Mouse (Mus musculus) CH12.LX (cell line): ENCODE measurements around the gene Cirbp. TPM values are rescaled to one million over a fixed set of nuclear protein-coding genes. Genes with fewer than 3 reads are reported as not detected.
A peak's percentile ranks its signal among the peaks of the same experiment; 100 is the strongest.

Experiments used
- DNase-seq: peaks from one replicate; pipeline ENCODE4 v3.0.0-alpha.2; 2013; ENCODE audit errors: extremely low read depth
- H3K27ac ChIP-seq: 2 replicates; pipeline ENCODE4 v1.5.1; 2012; ENCODE audit warnings: low read depth, mild to moderate bottlenecking, control low read depth, moderate library complexity; ENCODE audit not compliant: insufficient read depth
- H3K27me3 ChIP-seq: replicated peaks from 2 replicates; pipeline ENCODE3; 2012; ENCODE audit warnings: inconsistent platforms
- H3K36me3 ChIP-seq, 2 experiments: replicated peaks in 1 of 2; 2 replicates each; pipeline versions ENCODE3 to v1.6.1; 2012; ENCODE audit warnings: inconsistent platforms in 1 of 2, low read length in 1 of 2, mild to moderate bottlenecking in 1 of 2, mixed read lengths in 1 of 2, moderate library complexity in 1 of 2; ENCODE audit not compliant: control insufficient read depth in 1 of 2, insufficient read depth in 1 of 2
- H3K4me1 ChIP-seq, 2 experiments: 2 replicates each; pipeline ENCODE4 v1.6.1; 2012; ENCODE audit warnings: inconsistent platforms in 1 of 2, moderate library complexity in 1 of 2; ENCODE audit not compliant: insufficient read depth in 2 of 2, control insufficient read depth in 1 of 2
- H3K4me2 ChIP-seq: 2 replicates; pipeline ENCODE4 v1.6.1; 2012; ENCODE audit warnings: low read depth, mild to moderate bottlenecking, control low read depth; ENCODE audit not compliant: poor library complexity, insufficient read depth, severe bottlenecking
- H3K4me3 ChIP-seq, 3 experiments: fragments of 150-350 bp in 1 of 3; sonication (generic) in 1 of 3; replicated peaks in 1 of 3; 2 replicates each; pipeline versions ENCODE3 to v1.5.1; 2011 to 2012; ENCODE audit warnings: low read depth in 2 of 3, low read length in 2 of 3, mild to moderate bottlenecking in 2 of 3, moderate library complexity in 2 of 3, control low read depth in 1 of 3, improper control_type of control experiment in 1 of 3, inconsistent platforms in 1 of 3, mixed read lengths in 1 of 3; ENCODE audit not compliant: poor library complexity in 1 of 3
- H3K79me2 ChIP-seq: replicated peaks from 2 replicates; pipeline ENCODE4 v1.6.1; 2012; ENCODE audit warnings: mild to moderate bottlenecking, moderate library complexity; ENCODE audit not compliant: control insufficient read depth, poor library complexity, insufficient read depth, severe bottlenecking; ENCODE audit errors: extremely low read depth
- H3K9ac ChIP-seq: 2 replicates; pipeline ENCODE4 v1.6.1; 2012; ENCODE audit warnings: low read depth, mild to moderate bottlenecking, control low read depth, moderate library complexity; ENCODE audit not compliant: insufficient read depth
- H3K9me3 ChIP-seq: replicated peaks from 2 replicates; pipeline ENCODE3; 2012; ENCODE audit warnings: low read length, inconsistent platforms, mixed read lengths
- BHLHE40 ChIP-seq: IDR thresholded peaks from 2 replicates; pipeline ENCODE4 v1.6.1; 2011; ENCODE audit warnings: mild to moderate bottlenecking, low read depth, low read length, improper control_type of control experiment
- CHD2 ChIP-seq: IDR thresholded peaks from 2 replicates; pipeline ENCODE4 v1.6.1; 2011; ENCODE audit warnings: low read length, improper control_type of control experiment
- CTCF ChIP-seq, 2 experiments: IDR thresholded peaks in 1 of 2; conservative IDR thresholded peaks in 1 of 2; 2 replicates each; pipeline ENCODE4 v1.5.1; 2011 to 2012; ENCODE audit warnings: low read depth in 2 of 2, low read length in 2 of 2, improper control_type of control experiment in 1 of 2, inconsistent platforms in 1 of 2, mild to moderate bottlenecking in 1 of 2, moderate library complexity in 1 of 2
- E2F4 ChIP-seq: IDR thresholded peaks from 2 replicates; pipeline ENCODE4 v1.6.1; 2011; ENCODE audit warnings: low read depth, low read length, improper control_type of control experiment; ENCODE audit not compliant: insufficient replicate concordance
- ELF1 ChIP-seq: IDR thresholded peaks from 2 replicates; pipeline ENCODE4 v1.6.1; 2014; ENCODE audit warnings: low read depth, mild to moderate bottlenecking, inconsistent platforms, low read length, improper control_type of control experiment
- EP300 ChIP-seq: IDR thresholded peaks from 2 replicates; pipeline ENCODE4 v1.6.1; 2011; ENCODE audit warnings: low read length, improper control_type of control experiment
- ETS1 ChIP-seq: conservative IDR thresholded peaks from 2 replicates; pipeline ENCODE4 v1.6.1; 2012; ENCODE audit warnings: low read depth, mild to moderate bottlenecking, inconsistent platforms, low read length, improper control_type of control experiment, moderate library complexity
- HCFC1 ChIP-seq: IDR thresholded peaks from 2 replicates; pipeline ENCODE4 v1.6.1; 2012; ENCODE audit warnings: low read depth, mild to moderate bottlenecking, inconsistent platforms, low read length, improper control_type of control experiment
- JUN ChIP-seq: IDR thresholded peaks from 2 replicates; pipeline ENCODE4 v1.6.1; 2011; ENCODE audit warnings: low read depth, mild to moderate bottlenecking, low read length, improper control_type of control experiment, moderate library complexity; ENCODE audit not compliant: insufficient read depth
- JUND ChIP-seq: conservative IDR thresholded peaks from 2 replicates; pipeline ENCODE4 v1.6.1; 2011; ENCODE audit warnings: low read depth, low read length, improper control_type of control experiment
- MAFK ChIP-seq: IDR thresholded peaks from 2 replicates; pipeline ENCODE4 v1.6.1; 2011; ENCODE audit warnings: low read length, improper control_type of control experiment; ENCODE audit not compliant: insufficient replicate concordance
- MAX ChIP-seq: IDR thresholded peaks from 2 replicates; pipeline ENCODE4 v1.6.1; 2011; ENCODE audit warnings: low read length, improper control_type of control experiment
- MAZ ChIP-seq: IDR thresholded peaks from 2 replicates; pipeline ENCODE4 v1.6.1; 2012; ENCODE audit warnings: low read depth, mild to moderate bottlenecking, inconsistent platforms, low read length, improper control_type of control experiment, moderate library complexity
- MEF2A ChIP-seq: IDR thresholded peaks from 2 replicates; pipeline ENCODE4 v1.6.1; 2014; ENCODE audit warnings: low read depth, mild to moderate bottlenecking, inconsistent platforms, low read length, improper control_type of control experiment, borderline replicate concordance
- MYC ChIP-seq: IDR thresholded peaks from 2 replicates; pipeline ENCODE4 v1.6.1; 2011; ENCODE audit warnings: low read depth, mild to moderate bottlenecking, improper control_type of control experiment, low read length
- NELFE ChIP-seq: IDR thresholded peaks from 2 replicates; pipeline ENCODE4 v1.6.1; 2011; ENCODE audit warnings: low read depth, low read length, improper control_type of control experiment
- NRF1 ChIP-seq: IDR thresholded peaks from 2 replicates; pipeline ENCODE4 v1.6.1; 2014; ENCODE audit warnings: low read depth, mild to moderate bottlenecking, inconsistent platforms, low read length, improper control_type of control experiment, moderate library complexity
- PAX5 ChIP-seq: IDR thresholded peaks from 2 replicates; pipeline ENCODE4 v1.6.1; 2012; ENCODE audit warnings: low read length, inconsistent platforms, mixed read lengths
- POLR2AphosphoS2 ChIP-seq: IDR thresholded peaks from 2 replicates; pipeline ENCODE4 v1.6.1; 2011; ENCODE audit warnings: low read depth, low read length, improper control_type of control experiment
- RCOR1 ChIP-seq: conservative IDR thresholded peaks from 2 replicates; pipeline ENCODE4 v1.6.1; 2012; ENCODE audit warnings: low read depth, mild to moderate bottlenecking, inconsistent platforms, low read length, improper control_type of control experiment
- SIN3A ChIP-seq: IDR thresholded peaks from 2 replicates; pipeline ENCODE4 v1.6.1; 2012; ENCODE audit warnings: low read length, improper control_type of control experiment, inconsistent platforms
- SMC3 ChIP-seq: IDR thresholded peaks from 2 replicates; pipeline ENCODE4 v1.6.1; 2011; ENCODE audit warnings: low read depth, low read length, improper control_type of control experiment
- TBP ChIP-seq: conservative IDR thresholded peaks from 2 replicates; pipeline ENCODE4 v1.6.1; 2011; ENCODE audit warnings: low read depth, low read length, improper control_type of control experiment
- TCF12 ChIP-seq: IDR thresholded peaks from 2 replicates; pipeline ENCODE4 v1.6.1; 2014; ENCODE audit warnings: low read depth, mild to moderate bottlenecking, inconsistent platforms, low read length, improper control_type of control experiment
- UBTF ChIP-seq: IDR thresholded peaks from 2 replicates; pipeline ENCODE4 v1.6.1; 2012; ENCODE audit warnings: low read depth, mild to moderate bottlenecking, inconsistent platforms, low read length, improper control_type of control experiment, moderate library complexity
- USF1 ChIP-seq: IDR thresholded peaks from 2 replicates; pipeline ENCODE4 v1.6.1; 2014; ENCODE audit warnings: low read depth, mild to moderate bottlenecking, inconsistent platforms, low read length, improper control_type of control experiment
- ZC3H11A ChIP-seq: IDR thresholded peaks from 2 replicates; pipeline ENCODE4 v1.6.1; 2012; ENCODE audit warnings: low read depth, mild to moderate bottlenecking, inconsistent platforms, low read length, improper control_type of control experiment
- ZKSCAN1 ChIP-seq: IDR thresholded peaks from 2 replicates; pipeline ENCODE4 v1.6.1; 2012; ENCODE audit warnings: low read depth, inconsistent platforms, low read length, improper control_type of control experiment, borderline replicate concordance
- ZMIZ1 ChIP-seq: IDR thresholded peaks from 2 replicates; pipeline ENCODE4 v1.6.1; 2012; ENCODE audit warnings: low read depth, mild to moderate bottlenecking, inconsistent platforms, low read length, improper control_type of control experiment
- ZNF384 ChIP-seq: IDR thresholded peaks from 2 replicates; pipeline ENCODE4 v1.6.1; 2012; ENCODE audit warnings: low read depth, low read length, improper control_type of control experiment, inconsistent platforms
- dilution Hi-C: fragments of 300-500 bp; cut with MboI; formaldehyde crosslinking; loops from 2 replicates; pipeline ENCODE4 v1.14.3; 2020; ENCODE audit warnings: low sequenced_read_pairs; ENCODE audit not compliant: extremely low pct_unique_long_range_greater_than_20kb, extremely low pct_ligation_motif_present
- in situ Hi-C: fragments of 300-500 bp; cut with MboI; formaldehyde crosslinking; loops from 3 replicates; pipeline ENCODE4 v1.14.3; 2019; ENCODE audit warnings: low sequenced_read_pairs, low pct_ligation_motif_present, low pct_unique_long_range_greater_than_20kb, mixed read lengths
- polyA plus RNA-seq: library from polyadenylated mRNA; unstranded; fragments of >175 nt; gene quantifications from 2 replicates; pipeline ENCODE4 v1.2.1, GENCODE M21; 2012; ENCODE audit warnings: low read depth; ENCODE audit not compliant: insufficient read length
- total RNA-seq, 2 experiments: library from RNA; depleted of rRNA; stranded (reverse); fragments of 300-350 nt in 1 of 2; fragments of >200 nt in 1 of 2; gene quantifications; 2 replicates each; pipeline ENCODE4 v1.2.3; 2012 to 2014

Gene Cirbp
- total RNA-seq (2012; rRNA removed) (28.3 and 34.4 TPM in 2 replicates), total RNA-seq (2014; rRNA removed) (27.0 and 31.9 TPM in 2 replicates), polyA plus RNA-seq (40.2 and 45.9 TPM in 2 replicates)

DNA sequence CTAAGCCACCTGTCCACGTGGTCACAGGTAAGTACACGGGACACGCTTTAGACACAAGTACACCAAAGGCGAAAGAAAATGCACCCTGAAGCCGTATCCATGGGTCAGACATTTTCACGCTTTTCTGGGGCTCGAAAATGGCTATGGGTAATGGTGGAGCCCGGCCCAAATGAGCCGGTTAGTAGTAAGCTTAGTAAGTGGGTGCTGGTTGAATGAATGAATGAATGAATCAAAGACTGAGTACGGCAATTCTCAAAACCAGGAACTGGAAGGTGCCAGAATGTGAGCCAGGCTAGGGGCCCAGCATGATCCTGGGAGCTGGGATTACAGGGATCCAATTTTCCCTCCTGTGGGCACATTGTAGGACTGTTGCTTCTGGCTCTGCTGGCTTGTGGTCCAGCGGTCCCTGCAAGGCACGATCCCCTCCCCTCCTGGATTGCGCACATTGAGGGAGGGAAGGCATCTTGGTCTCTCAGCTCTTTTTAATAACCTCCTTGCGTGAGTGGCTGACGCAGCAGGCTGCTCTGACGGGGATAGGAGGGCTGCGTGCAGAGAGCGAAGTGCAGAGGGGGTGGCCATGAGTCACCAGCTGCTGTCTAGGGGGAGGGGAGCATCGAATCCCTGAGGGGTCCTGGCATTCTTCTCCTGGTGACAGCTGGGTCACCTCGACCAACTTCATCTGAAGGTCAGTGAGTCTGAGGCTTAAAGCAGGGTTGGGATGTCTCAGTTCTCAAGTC lies at the start of gene Cirbp:
Gene Cirbp, plus strand, starts transcription at position 594 of the 737 bp plus-strand sequence.
- TF ChIP-seq CHD2 = peak; percentile 54; the same call in 1 of the 2 replicates
- TF ChIP-seq UBTF = no peak
- TF ChIP-seq ELF1 = no peak
- TF ChIP-seq EP300 = peak; percentile 7; the same call in 1 of the 2 replicates
- TF ChIP-seq ZC3H11A = no peak
- peak; percentile 52; the same call in 1 of the 2 replicates for TF ChIP-seq ETS1
- TF ChIP-seq JUN = no peak
- peak; percentile 2; the same call in 1 of the 2 replicates for TF ChIP-seq MYC
- no peak for TF ChIP-seq USF1
- TF ChIP-seq TBP = 0 out of 2 replicates have a peak, but pooled peaks have one; percentile 45
- peak; percentile 61; the same call in 1 of the 2 replicates for TF ChIP-seq SIN3A
- 0 out of 2 replicates have a peak, but pooled peaks have one; percentile 36 for TF ChIP-seq ZMIZ1
- TF ChIP-seq ZNF384 = 0 out of 2 replicates have a peak, but pooled peaks have one; percentile 4
- no peak for TF ChIP-seq JUND
- TF ChIP-seq BHLHE40 = no peak
- peak; percentile 40; the same call in 1 of the 2 replicates for TF ChIP-seq NELFE
- TF ChIP-seq MAX = no peak; the same call in 1 of the 2 replicates
- peak; percentile 55; the same call in 1 of the 2 replicates for TF ChIP-seq TCF12
- TF ChIP-seq ZKSCAN1 = no peak
- TF ChIP-seq POLR2AphosphoS2 = no peak
- TF ChIP-seq PAX5 = no peak
- no peak for TF ChIP-seq E2F4
- TF ChIP-seq SMC3 = no peak
- TF ChIP-seq RCOR1 = no peak; the same call in 1 of the 2 replicates
- peak; percentile 90; the same call in 1 of the 2 replicates for TF ChIP-seq MAZ
- no peak for TF ChIP-seq HCFC1
- no peak; a peak in 1 of 4 replicates for TF ChIP-seq CTCF (conservative IDR thresholded peaks at IDR 0.05 in 1 of 2, IDR thresholded peaks at IDR 0.05 in 1 of 2; ENCODE audit: low read depth in 2 of 2, low read length in 2 of 2)
- 0 out of 2 replicates have a peak, but pooled peaks have one; percentile 43 for TF ChIP-seq NRF1
- TF ChIP-seq MAFK = no peak
- 0 out of 2 replicates have a peak, but pooled peaks have one; percentile 33 for TF ChIP-seq MEF2A
- DNase-seq = no peak
- H3K27ac ChIP-seq = peak within 1 kb of the TSS; percentile 59
- H3K36me3 ChIP-seq = peaks cover 9 to 13% of the 10 kb centered on the region in 2 experiments
- H3K9me3 ChIP-seq = no peaks in the 10 kb centered on the region
- H3K4me1 ChIP-seq = peaks cover 25 to 70% of the 10 kb centered on the region in 2 experiments
- peak within 1 kb of the TSS in 2 of 3 experiments; percentile 40 to 61 for H3K4me3 ChIP-seq
- H3K79me2 ChIP-seq = peaks cover 16% of the 10 kb centered on the region
- dilution Hi-C loops (no loop called here), in situ Hi-C loops (no loop called here)
- peak within 1 kb of the TSS; percentile 68 for H3K9ac ChIP-seq
- no peaks in the 10 kb centered on the region for H3K27me3 ChIP-seq
- peak within 1 kb of the TSS; percentile 95 for H3K4me2 ChIP-seq
